Mouse (Mus musculus) hindbrain, embryonic 16.5 days (tissue): ENCODE results near the gene Slc22a3. TPM values are rescaled to one million over a fixed set of nuclear protein-coding genes. Genes with fewer than 3 reads are reported as not detected.

ENCODE experiments used
- ATAC-seq: fragments of 200-750 bp; cut with Nextera tagmentation; 2 replicates; pipeline ENCODE4 v1.8.0; 2017; ENCODE audit warnings: moderate TSS enrichment, moderate library complexity
- H3K27ac ChIP-seq: fragments of 300-500 bp; sonication (generic); 2 replicates; pipeline ENCODE4 v1.5.1; 2014; ENCODE audit warnings: low read depth, mild to moderate bottlenecking, control low read depth, low read length, moderate library complexity
- H3K27me3 ChIP-seq: fragments of 300-500 bp; sonication (generic); replicated peaks from 2 replicates; pipeline ENCODE4 v1.6.1; 2014; ENCODE audit warnings: low read length; ENCODE audit not compliant: control insufficient read depth, insufficient read depth
- H3K36me3 ChIP-seq: fragments of 300-500 bp; sonication (generic); 2 replicates; pipeline ENCODE4 v1.6.1; 2014; ENCODE audit warnings: mild to moderate bottlenecking, low read length, moderate library complexity, mixed read lengths; ENCODE audit not compliant: control insufficient read depth, insufficient read depth
- H3K4me1 ChIP-seq: fragments of 300-500 bp; sonication (generic); 2 replicates; pipeline ENCODE4 v1.6.1; 2014; ENCODE audit warnings: low read depth, low read length; ENCODE audit not compliant: control insufficient read depth, insufficient read depth
- H3K4me2 ChIP-seq: fragments of 300-500 bp; sonication (generic); 2 replicates; pipeline ENCODE4 v1.6.1; 2014; ENCODE audit warnings: mild to moderate bottlenecking, low read length, control low read depth, moderate library complexity
- H3K4me3 ChIP-seq: fragments of 300-500 bp; sonication (generic); 2 replicates; pipeline ENCODE4 v1.5.1; 2014; ENCODE audit warnings: mild to moderate bottlenecking, low read length, control low read depth, moderate library complexity
- H3K9ac ChIP-seq: fragments of 300-500 bp; sonication (generic); 2 replicates; pipeline ENCODE4 v1.6.1; 2014; ENCODE audit warnings: low read depth, mild to moderate bottlenecking, control low read depth, low read length, moderate library complexity
- H3K9me3 ChIP-seq: fragments of 300-500 bp; sonication (generic); 2 replicates; pipeline ENCODE4 v1.6.1; 2014; ENCODE audit warnings: mild to moderate bottlenecking, low read length, moderate library complexity; ENCODE audit not compliant: control insufficient read depth
- WGBS: fragments of 180-500 bp; shearing (Covaris S2); extraction: QIAGEN DNeasy Blood & Tissue Kit; methylation state at CpG from one replicate; pipeline ENCODE4 v1.1.7; 2014; 5-methylcytosine and 5-hydroxymethylcytosine counted together
- polyA plus RNA-seq: library from polyadenylated mRNA; unstranded; fragments of >200 nt; fragmentation: Nextera tagmentation; extraction: Ambion mirVana; gene quantifications from 2 replicates; pipeline ENCODE4 v1.2.1, GENCODE M21; 2015

Gene Slc22a3
- polyA plus RNA-seq, 1 experiment from 2014 or later: 2.9 TPM

GRCm38 (mm10) chr17:12420886-12421574 lies 86.5 kb downstream of the Slc22a3 start:
- Histone ChIP-seq H3K4me3 (no peak overlapping the region), H3K4me2 (no peak overlapping the region), H3K27ac (no peak overlapping the region), H3K27me3 (no peaks in the 10 kb centered on the region), H3K4me1 (no peaks in the 10 kb centered on the region), H3K9ac (no peak overlapping the region), H3K36me3 (no peaks in the 10 kb centered on the region), H3K9me3 (peaks cover 5% of the 10 kb centered on the region; the same call in 1 of the 2 replicates)
- no peak for ATAC-seq
- WGBS: 65% methylated on average over 16 of the region's 16 CpGs

- peaks cover 5% of the 10 kb centered on the region; the same call in 1 of the 2 replicates for H3K9me3 ChIP-seq
- no peak overlapping the region for H3K27ac ChIP-seq
- WGBS: 68% methylated on average over 19 of the region's 19 CpGs
Observed at GRCm38 (mm10) chr17:12419491-12420079, 87.9 kb downstream of the Slc22a3 start.

DNA sequence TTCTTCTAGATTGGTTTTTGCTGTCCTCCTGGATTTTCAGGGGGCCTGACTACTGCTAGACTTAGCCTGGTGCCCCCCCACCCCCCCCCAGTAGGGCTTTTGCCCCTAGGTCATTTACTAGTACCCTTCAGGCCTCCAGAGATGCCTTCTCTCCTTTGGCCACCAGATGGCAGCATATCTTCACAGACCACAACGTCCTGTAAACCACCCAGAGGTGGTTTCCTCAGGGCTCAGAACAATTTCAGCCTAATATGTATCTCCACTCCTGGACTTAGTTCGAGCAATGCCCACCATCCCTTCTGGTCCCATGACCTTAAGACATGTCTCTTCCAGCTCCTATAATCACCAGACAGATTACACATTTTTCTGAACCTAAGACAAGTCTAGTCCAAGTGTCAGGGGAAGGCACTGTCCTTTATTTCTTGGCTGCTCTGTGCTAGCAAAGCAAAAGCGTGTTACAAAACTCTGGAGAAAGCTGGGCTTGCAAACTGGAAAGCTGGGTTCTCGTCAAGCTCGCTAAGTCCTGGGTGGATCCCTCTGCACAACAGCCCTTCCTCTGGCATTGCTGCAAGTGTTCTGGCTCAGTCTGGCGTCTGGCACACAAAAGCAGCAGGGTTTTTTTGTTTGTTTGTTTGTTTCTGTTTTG lies 91.1 kb downstream of the Slc22a3 start:
- H3K27me3 ChIP-seq: no peaks in the 10 kb centered on the region
- WGBS: 39% methylated on average over 6 of the region's 6 CpGs
- no peak overlapping the region for H3K9ac ChIP-seq
- no peaks in the 10 kb centered on the region for H3K4me1 ChIP-seq
- H3K4me2 ChIP-seq: no peak overlapping the region
- H3K27ac ChIP-seq: no peak overlapping the region
- peak; percentile 81 for ATAC-seq
- H3K9me3 ChIP-seq: peaks cover 5% of the 10 kb centered on the region; the same call in 1 of the 2 replicates
- no peak overlapping the region for H3K4me3 ChIP-seq
- H3K36me3 ChIP-seq: no peaks in the 10 kb centered on the region

More at GRCm38 (mm10) chr17:12419491-12420079, 87.9 kb downstream of the Slc22a3 start:
- Histone ChIP-seq H3K27me3 (no peaks in the 10 kb centered on the region), H3K9ac (no peak overlapping the region), H3K4me1 (no peaks in the 10 kb centered on the region), H3K4me2 (no peak overlapping the region), H3K36me3 (no peaks in the 10 kb centered on the region), H3K4me3 (no peak overlapping the region)
- no peak for ATAC-seq

- Histone ChIP-seq H3K4me2 (no peak overlapping the region), H3K9ac (no peak overlapping the region), H3K27me3 (no peaks in the 10 kb centered on the region), H3K27ac (no peak overlapping the region), H3K9me3 (peaks cover 5% of the 10 kb centered on the region; the same call in 1 of the 2 replicates), H3K36me3 (no peaks in the 10 kb centered on the region), H3K4me1 (no peaks in the 10 kb centered on the region), H3K4me3 (no peak overlapping the region)
- 79% methylated on average over 5 of the region's 5 CpGs for WGBS
- no peak for ATAC-seq
Observed at GRCm38 (mm10) chr17:12415741-12416140, 91.8 kb downstream of the Slc22a3 start.

GRCm38 (mm10) chr17:12415031-12415735 lies 92.3 kb downstream of the Slc22a3 start:
- Histone ChIP-seq H3K9me3 (peaks cover 5% of the 10 kb centered on the region; the same call in 1 of the 2 replicates), H3K4me1 (no peaks in the 10 kb centered on the region), H3K4me2 (no peak overlapping the region), H3K4me3 (no peak overlapping the region), H3K27me3 (no peaks in the 10 kb centered on the region), H3K9ac (no peak overlapping the region), H3K27ac (no peak overlapping the region), H3K36me3 (no peaks in the 10 kb centered on the region)
- WGBS: 53% methylated on average over 15 of the region's 15 CpGs
- no peak for ATAC-seq

GRCm38 (mm10) chr17:12412891-12413237 lies 94.6 kb downstream of the Slc22a3 start:
- Histone ChIP-seq H3K36me3 (no peaks in the 10 kb centered on the region), H3K27me3 (no peaks in the 10 kb centered on the region), H3K4me2 (no peak overlapping the region), H3K4me3 (no peak overlapping the region), H3K9ac (no peak overlapping the region), H3K4me1 (no peaks in the 10 kb centered on the region), H3K27ac (no peak overlapping the region), H3K9me3 (peaks cover under 1% of the 10 kb centered on the region; the same call in 1 of the 2 replicates)
- ATAC-seq: no peak
- 69% methylated on average over 3 of the region's 3 CpGs for WGBS

DNA sequence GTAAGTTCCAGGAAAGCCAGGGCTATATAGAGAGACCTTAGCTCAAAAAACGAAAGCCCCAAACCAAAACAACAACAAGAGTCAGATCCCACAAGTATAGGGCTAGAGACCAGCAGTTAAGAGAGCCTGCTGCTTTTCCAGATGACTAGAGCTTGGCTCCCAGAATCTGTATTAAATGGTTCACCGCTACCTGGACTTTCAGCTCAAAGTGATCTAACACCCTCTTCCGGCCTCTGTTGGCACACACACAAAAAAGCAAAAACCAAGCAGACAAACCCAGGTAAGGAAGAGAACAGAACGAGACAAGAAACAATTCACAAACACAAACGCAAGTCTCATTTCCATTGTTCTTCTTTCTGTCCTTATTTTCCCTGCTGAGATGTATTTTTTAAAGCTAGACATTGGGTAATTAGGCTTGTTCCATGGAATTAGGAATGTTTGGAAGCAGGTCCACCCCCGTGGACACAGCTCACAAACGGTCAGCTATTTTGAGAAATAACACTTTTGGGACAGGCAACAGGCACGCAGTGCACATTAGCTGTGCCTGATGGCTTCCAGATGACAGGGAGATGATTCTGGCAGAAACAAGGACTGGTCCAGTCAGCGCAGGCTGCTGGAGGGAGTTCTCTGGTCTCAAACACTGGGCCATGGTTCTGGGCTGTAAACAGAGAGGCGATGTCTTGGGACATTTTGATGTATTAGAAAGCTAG lies 95.2 kb downstream of the Slc22a3 start:
- Histone ChIP-seq H3K9ac (no peak overlapping the region), H3K4me3 (no peak overlapping the region), H3K9me3 (no peaks in the 10 kb centered on the region), H3K36me3 (no peaks in the 10 kb centered on the region), H3K4me2 (no peak overlapping the region), H3K27ac (no peak overlapping the region), H3K27me3 (no peaks in the 10 kb centered on the region), H3K4me1 (no peaks in the 10 kb centered on the region)
- no peak for ATAC-seq
- 71% methylated on average over 10 of the region's 10 CpGs for WGBS

GRCm38 (mm10) chr17:12409346-12409944 lies 98.1 kb downstream of the Slc22a3 start:
- no peak for ATAC-seq
- no peak overlapping the region for H3K27ac ChIP-seq
- H3K4me3 ChIP-seq: no peak overlapping the region
- 79% methylated on average over 11 of the region's 11 CpGs for WGBS
- H3K4me1 ChIP-seq: no peaks in the 10 kb centered on the region
- no peak overlapping the region; the same call in 1 of the 2 replicates for H3K9ac ChIP-seq
- no peak overlapping the region for H3K4me2 ChIP-seq
- no peaks in the 10 kb centered on the region for H3K27me3 ChIP-seq
- H3K36me3 ChIP-seq: no peaks in the 10 kb centered on the region
- no peaks in the 10 kb centered on the region for H3K9me3 ChIP-seq
